Mouse (Mus musculus) adrenal gland, adult 2 months (tissue): ENCODE measurements around the gene Sars. TPM values are rescaled to one million over a fixed set of nuclear protein-coding genes. Genes with fewer than 3 reads are reported as not detected.

Source experiments
- DNase-seq: peaks from one replicate; pipeline ENCODE4 v3.0.0; 2021
- long read RNA-seq: library from polyadenylated mRNA; stranded (forward); transcript quantifications from one replicate; pipeline ENCODE4 v2.0.0, GENCODE M21; 2021
- polyA plus RNA-seq: library from polyadenylated mRNA; depleted of rRNA; stranded (reverse); fragments of >200 nt; gene quantifications from 2 replicates; pipeline ENCODE4 v1.2.3, GENCODE M21; 2012; rRNA removed
- total RNA-seq, 2 experiments: library from RNA; stranded (reverse); gene quantifications; 2 replicates each; pipeline ENCODE4 v1.2.3; 2021

Gene Sars
- total RNA-seq, result 100 to 1,000 TPM; 198 to 212 TPM
- 23.8 and 32.6 TPM in 2 replicates for polyA plus RNA-seq
- long read RNA-seq, transcript Sars-201 (11 exons, 3,570 nt), result major isoform, 124 of 143 reads
- long read RNA-seq, partial matches to known transcripts, result 5 of 143 reads
- long read RNA-seq, other reads (novel, unspliced or antisense), result 10 of 143 reads

DNA sequence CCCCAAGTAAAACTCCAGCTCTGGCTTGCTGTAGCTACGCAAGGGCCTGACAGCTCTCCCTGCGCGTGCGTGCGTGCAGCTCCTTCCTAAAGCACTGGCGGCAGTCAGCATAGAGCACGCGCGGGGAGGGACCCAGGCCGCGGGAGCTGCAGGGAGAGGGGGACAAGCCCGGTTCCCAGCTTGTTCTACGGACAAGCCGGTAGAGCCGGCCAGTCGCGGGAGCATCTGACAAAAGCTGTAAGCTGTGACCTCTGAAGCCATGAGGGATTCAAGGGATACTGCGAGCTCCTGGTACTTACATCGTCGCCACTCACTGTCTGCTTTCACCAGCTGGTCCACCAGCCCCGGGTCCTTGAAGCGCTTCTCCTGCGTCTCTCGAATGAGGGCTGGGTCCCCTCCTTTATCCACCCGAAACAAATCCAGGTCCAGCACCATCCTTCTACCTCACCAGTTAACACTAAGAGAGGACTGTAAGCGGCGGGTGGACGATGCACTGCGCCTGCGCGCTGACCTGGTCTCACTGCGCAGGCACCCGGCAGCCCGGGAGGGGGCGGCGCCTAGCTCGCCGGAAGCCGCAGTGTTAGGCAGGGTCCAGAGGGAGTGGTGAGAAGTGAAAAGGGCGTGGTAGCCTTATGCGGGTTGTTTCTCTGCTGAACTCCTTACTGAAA lies at the start of gene Sars:
TSS of gene Sars (minus strand) at position 512 of the 668 bp plus-strand sequence.
- peak; percentile 95 for DNase-seq

GRCm38 (mm10) chr3:108489968-108490367 lies 45.0 kb upstream of the Sars start:
- no peak for DNase-seq

DNA sequence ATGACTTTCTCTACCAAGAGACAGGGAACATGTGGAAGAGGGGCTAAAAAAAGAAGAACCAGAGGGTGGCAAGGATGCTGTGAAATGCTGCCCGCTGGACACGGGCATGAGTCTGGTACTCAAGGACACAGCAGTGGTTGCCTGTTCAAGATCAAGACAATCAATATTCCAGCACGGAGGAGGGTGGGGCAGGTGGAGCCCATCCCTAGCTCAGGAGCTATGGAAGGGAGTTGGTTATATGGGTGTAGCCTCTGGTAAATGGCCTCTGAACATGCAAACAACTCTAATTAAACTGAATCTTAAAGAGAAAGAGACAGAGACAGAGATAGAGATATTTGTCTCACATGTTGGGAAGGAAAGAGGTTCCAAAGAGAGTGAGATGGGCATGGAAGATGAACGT lies 39.7 kb upstream of the Sars start:
- DNase-seq, result no peak

DNA sequence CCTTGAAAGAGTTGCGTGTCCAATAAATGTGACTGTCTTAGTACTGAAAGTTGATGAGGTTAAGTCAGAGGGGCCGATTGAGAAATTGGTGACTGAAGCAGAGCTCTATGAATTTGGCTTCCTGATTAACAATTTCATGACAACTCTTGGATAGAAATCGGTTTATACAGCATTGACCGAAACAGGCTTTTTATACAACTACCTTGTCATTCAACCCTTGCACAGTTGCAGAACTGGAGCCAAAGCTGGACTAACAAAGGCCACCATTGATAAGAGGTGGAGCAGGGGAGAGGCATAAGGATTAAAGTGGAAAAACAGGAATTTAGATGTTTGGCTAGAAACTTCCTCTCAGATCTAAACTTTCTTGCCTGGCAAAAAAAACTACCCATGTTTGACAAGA lies 33.8 kb upstream of the Sars start:
- DNase-seq, result no peak

DNA sequence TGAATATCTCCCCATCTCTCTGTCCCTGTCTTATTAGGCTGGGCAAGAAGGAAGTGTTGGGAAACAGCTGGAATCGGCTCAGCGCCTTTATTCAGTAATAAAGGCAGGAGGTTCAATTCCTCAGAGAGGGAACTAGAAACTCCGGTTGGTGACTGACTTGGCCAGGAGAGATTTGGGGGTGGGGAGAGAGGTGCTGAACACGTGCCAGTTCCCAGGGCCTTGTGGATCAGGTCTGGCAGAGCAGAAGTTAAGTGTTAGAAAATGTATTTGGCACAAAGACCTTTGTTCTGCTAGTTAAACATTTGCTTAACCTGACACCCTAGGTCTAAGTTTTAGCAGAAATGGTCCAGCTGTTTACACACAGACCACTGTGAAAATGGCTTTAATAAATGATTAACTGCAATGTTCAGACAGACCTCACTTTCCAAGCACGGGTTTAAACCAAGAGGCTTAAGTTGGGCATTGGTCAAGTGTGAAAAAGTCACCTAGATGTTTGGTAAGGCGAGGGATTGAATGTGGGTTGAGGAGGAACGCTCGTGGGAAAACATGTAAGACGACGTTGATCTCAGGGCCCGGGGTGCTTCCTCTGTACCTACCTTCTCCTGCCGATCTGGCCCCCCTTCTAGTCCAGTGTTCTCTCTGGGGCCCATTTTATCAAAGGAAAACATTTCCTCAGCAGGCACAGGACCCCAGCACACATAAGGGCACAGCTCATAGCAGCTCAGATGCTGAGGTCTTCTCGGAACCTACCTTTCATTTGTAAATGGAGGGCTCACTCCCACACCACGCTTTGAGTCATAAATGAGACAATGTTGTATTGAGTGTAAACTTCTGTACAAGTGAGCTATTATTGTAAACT lies 32.0 kb upstream of the Sars start:
- DNase-seq, result peak; percentile 53

GRCm38 (mm10) chr3:108475496-108475895 lies 30.5 kb upstream of the Sars start:
- no peak for DNase-seq

DNA sequence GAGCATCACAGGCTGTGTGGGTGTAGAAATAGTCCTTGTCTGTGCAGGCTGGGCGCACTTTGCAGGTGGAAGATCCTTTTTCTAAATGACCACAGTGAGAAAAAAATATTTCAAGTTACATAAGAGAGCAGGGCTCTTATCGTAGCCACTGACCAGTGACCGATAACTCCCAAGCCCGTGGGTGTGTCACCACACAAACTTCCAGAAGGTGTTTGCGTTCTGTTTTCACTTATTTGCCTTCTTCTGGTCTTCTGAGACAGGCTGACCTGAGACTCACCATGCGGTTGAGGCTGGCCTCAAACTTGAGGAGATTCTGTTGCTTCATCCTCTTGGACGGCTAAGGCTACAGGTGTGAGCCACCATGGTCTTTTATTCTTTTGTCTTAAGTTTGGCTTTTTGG lies 30.0 kb upstream of the Sars start:
- no peak for DNase-seq

- no peak for DNase-seq
Measured at GRCm38 (mm10) chr3:108467760-108468159, 22.8 kb upstream of the Sars start.

- peak; percentile 35 for DNase-seq
Measured at GRCm38 (mm10) chr3:108466425-108466824, 21.4 kb upstream of the Sars start.

GRCm38 (mm10) chr3:108458866-108459265 lies 13.9 kb upstream of the Sars start:
- DNase-seq, result no peak

GRCm38 (mm10) chr3:108458380-108458779 lies 13.4 kb upstream of the Sars start:
- no peak for DNase-seq

- DNase-seq, result peak; percentile 23
Measured at GRCm38 (mm10) chr3:108454172-108454571, 9.2 kb upstream of the Sars start.

GRCm38 (mm10) chr3:108451969-108452368 lies 7.0 kb upstream of the Sars start:
- DNase-seq, result no peak

DNA sequence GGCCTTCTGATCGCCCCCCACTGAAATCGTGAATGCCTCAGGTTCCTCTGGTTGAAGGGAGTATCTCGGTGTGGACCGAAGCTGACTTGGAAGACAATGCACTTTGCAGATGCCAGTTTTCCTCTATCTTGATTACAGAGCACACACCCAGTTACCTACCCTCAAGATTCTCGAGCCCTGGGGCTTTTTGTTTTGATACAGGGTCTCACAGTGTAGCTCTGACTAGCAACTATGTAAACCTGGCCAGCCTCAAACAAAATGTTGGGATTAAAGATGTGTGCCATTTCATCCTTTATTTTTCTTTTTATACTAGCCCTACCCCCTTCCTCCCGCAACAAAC lies 327 bp upstream of the Sars start:
- DNase-seq, result no peak

- peak; percentile 71 for DNase-seq
Measured at GRCm38 (mm10) chr3:108444029-108444428, 980 bp downstream of the Sars start.

GRCm38 (mm10) chr3:108436380-108436714 lies 8.7 kb downstream of the Sars start:
- no peak for DNase-seq

DNA sequence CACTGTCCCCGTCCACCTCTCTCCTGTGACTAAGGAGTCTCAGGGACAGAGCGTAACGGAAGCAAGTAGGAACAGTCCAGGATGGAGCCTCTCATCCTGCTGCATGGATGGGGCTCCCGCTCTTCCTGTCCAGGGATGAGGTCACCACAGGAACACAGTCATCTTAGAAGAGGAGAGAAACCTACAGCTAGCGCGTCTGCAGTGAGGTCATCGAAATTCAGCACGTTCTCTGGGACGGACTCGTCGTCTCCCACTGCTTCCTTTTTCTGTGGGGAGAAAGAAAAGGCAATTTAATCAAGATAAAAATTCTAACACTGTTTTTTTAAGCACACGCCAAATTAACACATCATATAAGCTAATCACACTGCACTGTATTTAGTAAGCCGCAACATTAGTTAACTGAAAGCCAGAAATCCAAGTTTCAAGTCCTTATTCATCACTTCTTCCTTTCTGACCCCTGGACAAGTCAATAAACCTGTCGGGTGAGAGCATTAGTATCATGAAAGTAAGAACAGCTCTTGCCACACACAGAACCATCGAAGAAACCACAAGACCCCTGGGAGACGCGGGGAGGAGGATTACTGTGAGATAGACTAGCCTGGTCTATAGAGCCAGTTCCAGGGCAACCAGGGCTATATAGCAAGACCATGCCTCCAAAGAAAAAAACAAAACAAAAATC lies 9.2 kb downstream of the Sars start:
- no peak for DNase-seq

GRCm38 (mm10) chr3:108433881-108434495 lies 11.0 kb downstream of the Sars start:
- no peak for DNase-seq

DNA sequence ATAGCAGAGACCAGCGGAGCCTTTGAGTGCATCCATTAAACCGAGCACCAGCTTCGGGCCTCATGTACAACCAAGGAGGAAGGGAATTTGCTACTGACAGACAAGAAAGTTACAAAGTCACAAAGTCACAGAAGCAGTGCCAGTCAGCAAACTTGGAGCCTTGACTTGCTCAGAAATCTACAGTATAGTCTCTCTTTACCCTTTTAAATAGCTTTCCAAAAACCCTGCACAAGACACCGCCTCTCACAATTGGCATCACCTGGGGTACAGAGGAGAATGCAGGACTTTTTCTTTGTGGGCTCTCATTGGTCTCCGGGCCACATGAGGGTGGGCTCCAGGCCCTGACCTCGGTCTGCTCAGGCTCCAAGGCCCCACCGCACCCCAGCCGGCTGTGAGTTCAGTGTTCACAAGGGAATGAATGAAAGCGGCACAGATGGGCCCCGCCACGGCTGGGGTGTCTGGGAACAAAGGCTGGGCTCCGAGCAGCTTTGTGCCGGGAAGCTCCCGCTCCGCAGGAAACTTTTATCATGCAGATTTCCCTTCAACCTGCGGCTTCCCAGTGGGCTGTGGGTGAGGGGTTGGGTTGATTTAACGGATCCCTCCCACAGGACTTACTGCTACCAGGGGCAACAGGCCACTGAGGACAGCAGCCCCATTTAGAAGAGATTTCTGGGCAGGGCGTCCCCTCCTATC lies 11.7 kb downstream of the Sars start:
- DNase-seq, result no peak

DNA sequence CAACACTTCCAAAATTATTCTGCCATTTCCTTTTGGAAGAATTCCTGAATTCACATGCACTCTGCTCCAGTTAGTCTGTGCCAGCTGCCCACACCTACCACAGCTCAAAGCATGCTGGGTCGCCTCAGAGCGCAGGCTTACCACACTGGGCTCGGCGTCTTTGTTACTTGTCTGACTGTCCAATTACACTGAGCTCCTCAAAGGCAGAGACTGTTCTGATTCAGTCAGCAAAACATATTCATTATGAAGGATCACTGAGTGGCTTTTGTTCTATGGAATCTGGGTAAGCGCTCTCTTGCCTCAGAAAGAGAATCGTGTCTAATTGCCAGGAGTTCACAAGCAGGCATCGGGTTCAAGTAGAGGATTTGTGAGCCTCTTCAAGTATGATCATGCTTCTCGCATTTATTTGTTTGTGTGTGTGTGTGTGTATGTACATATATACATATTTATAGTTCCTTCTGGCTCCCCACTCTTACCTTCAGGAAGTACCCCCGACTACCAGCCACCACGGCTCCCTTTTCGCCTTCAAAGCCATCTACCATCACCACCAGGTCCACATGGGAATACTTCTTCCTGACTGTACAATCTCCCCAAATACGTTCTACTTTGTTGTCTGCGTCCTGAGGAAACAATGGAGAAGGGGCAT lies 12.3 kb downstream of the Sars start:
- DNase-seq, result no peak

GRCm38 (mm10) chr3:108425624-108426018 lies 19.4 kb downstream of the Sars start:
- DNase-seq, result no peak
